Mouse (Mus musculus) left cerebral cortex, adult 18-20 months (tissue): ENCODE data around the gene Tada2b. TPM values are rescaled to one million over a fixed set of nuclear protein-coding genes. Genes with fewer than 3 reads are reported as not detected.

Experiments
- DNase-seq, 2 experiments: peaks; one replicate each; pipeline ENCODE4 v3.0.0; 2021 to 2022; ENCODE audit warnings: low spot score in 2 of 2, mixed read lengths in 1 of 2
- total RNA-seq, 2 experiments: library from RNA; stranded (reverse); gene quantifications; 2 replicates each; pipeline ENCODE4 v1.2.3; 2021

Gene Tada2b
- total RNA-seq, 2 experiments from 2014 or later, result 31.5 to 33.8 TPM

DNA sequence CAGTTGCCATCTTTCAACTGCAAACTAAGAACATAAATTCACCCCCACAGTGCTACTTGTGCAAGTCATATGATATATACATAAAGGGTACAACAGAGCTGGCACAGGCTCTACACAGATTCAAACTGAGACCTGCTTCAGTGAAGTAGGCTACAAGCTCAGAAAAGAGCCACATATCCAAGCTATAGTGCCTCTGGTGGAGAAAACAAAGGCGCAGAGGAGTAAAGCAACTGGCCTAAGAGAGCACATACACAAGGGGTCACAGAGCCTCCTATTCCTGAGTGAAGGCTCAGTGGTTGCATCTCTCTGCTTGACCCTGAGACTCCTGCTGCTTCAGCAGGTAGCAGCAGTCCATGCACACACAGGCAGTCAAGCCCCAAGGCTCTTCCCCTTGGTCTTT, 3.0 kb downstream of the Tada2b start:
- DNase-seq, result no peak

GRCm38 (mm10) chr5:36480398-36480797, 3.7 kb downstream of the Tada2b start:
- no peak for DNase-seq

GRCm38 (mm10) chr5:36479735-36480134, 4.3 kb downstream of the Tada2b start:
- no peak for DNase-seq

DNA sequence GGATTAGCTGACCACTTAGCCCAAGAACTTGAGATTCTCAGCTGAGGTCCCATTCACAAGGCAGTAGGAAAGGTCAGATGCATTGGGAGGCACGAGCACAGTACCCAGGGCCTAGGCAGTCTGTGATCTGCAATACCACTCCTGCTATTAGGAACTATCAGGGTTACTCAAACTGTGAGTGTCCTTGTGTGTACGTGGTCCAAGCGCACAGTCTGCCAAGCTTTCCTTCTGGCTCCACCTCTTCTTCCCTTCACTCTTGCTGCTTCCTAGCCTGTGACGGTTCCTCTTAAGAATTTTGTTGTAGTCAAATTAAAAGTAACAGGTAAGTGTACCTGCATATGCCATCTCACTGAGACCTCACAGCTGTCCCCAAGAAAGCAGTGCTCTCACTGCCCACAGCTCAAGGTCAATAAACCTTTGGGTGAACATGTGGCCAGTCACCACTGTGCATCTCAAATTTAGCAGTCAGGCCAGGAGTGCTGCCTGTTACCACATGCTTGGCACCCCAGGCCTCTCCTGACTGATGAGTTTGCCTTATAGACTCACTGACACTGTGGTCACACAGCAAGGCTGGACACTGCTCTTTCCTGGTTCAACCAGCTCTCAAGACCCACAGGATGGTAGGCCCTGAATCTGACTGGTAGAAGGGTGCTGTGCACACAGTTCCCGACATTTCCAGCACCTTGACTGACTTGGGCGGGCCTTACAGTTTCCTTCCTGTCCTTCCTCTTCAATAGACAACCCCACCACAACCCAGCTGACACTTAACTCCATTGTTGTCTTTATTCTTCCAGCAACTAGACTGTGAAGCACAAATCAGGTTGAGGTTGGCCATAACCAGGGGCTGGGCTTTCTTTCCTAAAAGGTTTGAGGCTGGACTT, 5.3 kb downstream of the Tada2b start:
- no peak for DNase-seq

DNA sequence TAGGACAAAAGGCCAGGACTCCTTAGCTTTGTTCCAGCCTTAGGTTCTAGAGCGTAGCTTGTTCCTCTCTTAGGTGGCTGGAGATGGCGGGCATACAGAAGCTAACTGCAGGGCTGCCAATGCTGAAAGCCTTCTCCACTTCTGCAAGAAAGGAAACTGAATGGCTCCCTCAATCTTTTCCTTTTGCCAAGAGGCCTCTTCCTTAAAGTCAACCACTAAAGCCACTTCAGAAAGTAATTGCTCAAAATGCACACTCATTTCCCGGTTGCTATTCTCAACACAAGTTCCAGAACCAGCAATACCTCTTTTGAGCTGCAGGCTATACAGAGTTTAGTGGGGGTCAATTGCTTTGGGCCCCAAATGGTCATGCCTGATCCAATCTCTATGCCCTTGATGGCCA, 6.6 kb downstream of the Tada2b start:
- DNase-seq, result no peak

DNA sequence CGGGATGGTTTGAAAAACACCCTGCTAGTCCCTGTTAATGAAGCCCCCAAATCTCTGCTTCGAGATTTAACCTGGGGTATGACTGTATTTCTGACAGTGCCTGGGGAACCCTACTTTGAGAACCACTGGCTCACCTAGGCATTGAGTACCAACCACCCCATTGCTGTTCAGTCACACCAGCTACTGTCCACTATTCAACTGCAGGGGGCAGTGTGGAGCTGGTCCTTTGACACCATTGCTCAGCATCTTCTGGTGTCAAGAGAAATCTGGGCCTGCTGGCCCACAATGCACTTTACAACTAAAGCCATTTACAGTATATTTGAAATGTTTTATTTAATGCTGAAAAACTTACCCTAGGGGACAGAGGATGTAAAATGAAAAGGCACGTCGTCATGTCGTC, 9.8 kb downstream of the Tada2b start:
- DNase-seq, result peak; percentile 69 to 77

- DNase-seq, result no peak
Observed at GRCm38 (mm10) chr5:36472876-36473655, 11.0 kb downstream of the Tada2b start.

- DNase-seq, result no peak
Observed at GRCm38 (mm10) chr5:36471206-36471605, 12.9 kb downstream of the Tada2b start.

- no peak for DNase-seq
Observed at GRCm38 (mm10) chr5:36465889-36466288, 18.2 kb downstream of the Tada2b start.

- peak; percentile 97 to 98 for DNase-seq
Observed at GRCm38 (mm10) chr5:36464709-36465661, 19.1 kb downstream of the Tada2b start, which contains the start of gene Grpel1. TSS of gene Grpel1 (plus strand) at chr5:36464998.

- DNase-seq, result no peak
Observed at GRCm38 (mm10) chr5:36463391-36463790, 20.7 kb downstream of the Tada2b start.

GRCm38 (mm10) chr5:36462810-36463209, 21.3 kb downstream of the Tada2b start:
- peak; percentile 75 to 83 for DNase-seq

GRCm38 (mm10) chr5:36461231-36461630, 22.9 kb downstream of the Tada2b start:
- DNase-seq, result no peak

- no peak for DNase-seq
Observed at GRCm38 (mm10) chr5:36460712-36461111, 23.4 kb downstream of the Tada2b start.

- DNase-seq, result peak; percentile 17 to 40
Observed at GRCm38 (mm10) chr5:36458926-36459325, 25.2 kb downstream of the Tada2b start.

GRCm38 (mm10) chr5:36457706-36458105, 26.4 kb downstream of the Tada2b start:
- DNase-seq, result peak; percentile 11 to 37

DNA sequence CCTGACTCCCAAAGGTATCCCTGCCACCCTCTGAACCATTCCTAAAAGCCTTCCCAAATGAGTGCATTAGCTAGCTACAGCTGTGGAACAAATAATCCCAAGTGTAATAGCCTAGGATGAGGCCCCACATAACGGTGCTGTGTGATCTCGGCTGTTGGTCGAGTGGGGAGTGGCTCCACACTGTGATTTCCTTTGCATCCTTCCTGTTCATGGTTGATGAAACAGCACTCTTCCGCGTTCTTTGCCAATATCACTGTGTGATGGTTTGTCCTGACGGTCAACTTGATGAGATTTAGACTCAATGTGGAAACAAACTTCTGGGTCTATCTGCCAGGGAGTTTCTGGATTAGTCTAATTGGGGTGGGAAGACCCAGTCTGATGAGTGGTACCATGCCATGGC, 31.3 kb downstream of the Tada2b start:
- no peak for DNase-seq

DNA sequence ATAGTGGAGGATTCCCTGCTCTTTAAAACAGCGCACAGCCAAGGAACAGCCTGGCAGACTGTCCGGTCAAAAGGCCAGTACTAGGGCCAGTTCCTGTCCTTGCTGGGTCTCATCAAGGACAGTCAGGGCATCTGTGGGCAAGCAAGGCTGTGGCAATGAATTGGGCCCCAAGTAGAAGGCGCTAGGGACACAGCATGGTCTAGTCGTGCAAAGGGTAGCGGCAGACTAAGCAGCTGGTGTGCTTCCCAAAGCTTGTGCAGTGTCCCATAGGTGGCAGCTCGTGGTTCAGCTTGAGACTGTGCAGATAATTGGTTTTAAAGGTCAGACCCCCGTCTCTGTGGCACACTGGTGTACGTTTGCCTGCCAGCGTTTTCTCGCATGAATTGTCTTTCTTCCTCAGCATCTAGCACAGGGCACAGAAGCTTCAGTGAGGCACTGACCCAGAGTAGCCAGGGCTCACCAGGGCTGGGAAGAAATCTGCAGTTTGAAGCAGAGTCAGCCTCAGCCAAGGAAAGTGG, 32.2 kb downstream of the Tada2b start:
- no peak for DNase-seq

DNA sequence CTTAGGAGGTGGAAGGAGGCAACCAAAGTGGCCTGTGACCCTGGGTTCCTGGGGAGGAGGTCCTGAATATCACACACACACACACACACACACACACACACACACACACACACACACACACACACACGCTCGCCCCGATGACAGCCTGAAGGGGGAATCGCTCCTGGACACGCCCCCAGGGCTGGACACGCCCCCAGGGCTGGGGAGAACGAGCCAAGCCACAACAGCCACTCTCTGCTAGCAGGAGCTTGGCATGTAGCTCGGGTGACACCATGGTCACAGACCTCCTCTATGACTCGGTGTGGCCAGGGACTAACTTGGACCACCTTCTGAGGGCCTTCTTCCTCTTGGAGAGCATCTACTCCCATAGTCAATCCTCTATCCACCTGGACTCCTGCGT, 33.0 kb downstream of the Tada2b start:
- no peak for DNase-seq

DNA sequence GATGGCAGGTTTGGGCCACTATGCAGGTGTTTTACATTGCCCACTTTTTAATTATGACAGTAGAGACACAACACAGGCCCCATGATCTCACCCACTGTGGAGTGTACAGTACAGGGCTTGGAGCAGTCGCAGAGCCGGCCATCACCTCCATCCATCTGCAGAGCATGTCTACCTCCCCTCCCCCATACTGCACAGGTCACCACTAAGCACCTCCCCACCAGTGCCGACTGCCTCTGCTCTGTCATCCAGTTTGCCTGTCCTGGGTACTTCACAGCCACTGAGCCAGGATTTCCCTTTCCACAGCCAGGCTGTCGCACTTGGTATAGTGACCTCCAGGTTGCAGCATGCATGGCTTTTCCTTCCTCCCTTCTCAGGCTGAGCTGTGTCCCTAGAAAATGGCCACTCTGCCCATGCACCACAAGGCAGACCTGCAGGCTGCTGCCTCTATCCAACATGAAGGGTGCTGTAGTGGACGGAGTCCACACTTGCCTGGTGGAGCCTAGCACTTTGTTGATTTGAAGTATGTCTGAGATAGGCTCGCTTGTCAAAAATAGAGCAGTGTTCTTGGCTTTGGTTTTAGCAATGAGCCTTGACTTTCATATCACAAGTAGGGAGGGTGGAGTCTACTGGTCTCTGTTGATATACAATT, 34.3 kb downstream of the Tada2b start:
- no peak for DNase-seq
